Mouse (Mus musculus) forebrain, embryonic 15.5 days (tissue): ENCODE measurements around the gene Zfp64. TPM values are rescaled to one million over a fixed set of nuclear protein-coding genes. Genes with fewer than 3 reads are reported as not detected.

Source experiments
- ATAC-seq: fragments of 200-750 bp; cut with Nextera tagmentation; replicated peaks from 2 replicates; pipeline ENCODE4 v1.8.0; 2017; ENCODE audit warnings: mild to moderate bottlenecking, moderate TSS enrichment, moderate library complexity
- H3K27ac ChIP-seq: fragments of 300-500 bp; sonication (generic); replicated peaks from 2 replicates; pipeline ENCODE4 v1.5.1; 2015; ENCODE audit warnings: mild to moderate bottlenecking, inconsistent platforms
- H3K27me3 ChIP-seq: fragments of 300-500 bp; sonication (generic); 2 replicates; pipeline ENCODE4 v1.6.1; 2015; ENCODE audit warnings: inconsistent platforms
- H3K36me3 ChIP-seq: fragments of 300-500 bp; sonication (generic); 2 replicates; pipeline ENCODE4 v1.6.1; 2015; ENCODE audit warnings: mild to moderate bottlenecking, inconsistent platforms
- H3K4me1 ChIP-seq: fragments of 300-500 bp; sonication (generic); 2 replicates; pipeline ENCODE4 v1.6.1; 2015; ENCODE audit warnings: inconsistent platforms
- H3K4me2 ChIP-seq: fragments of 300-500 bp; sonication (generic); replicated peaks from 2 replicates; pipeline ENCODE4 v1.6.1; 2015; ENCODE audit warnings: mild to moderate bottlenecking, inconsistent platforms
- H3K4me3 ChIP-seq: fragments of 300-500 bp; sonication (generic); 2 replicates; pipeline ENCODE4 v1.5.1; 2015; ENCODE audit warnings: mild to moderate bottlenecking, inconsistent platforms
- H3K9ac ChIP-seq: fragments of 300-500 bp; sonication (generic); replicated peaks from 2 replicates; pipeline ENCODE4 v1.6.1; 2015; ENCODE audit warnings: mild to moderate bottlenecking, inconsistent platforms
- H3K9me3 ChIP-seq: fragments of 300-500 bp; sonication (generic); 2 replicates; pipeline ENCODE4 v1.6.1; 2016; ENCODE audit warnings: inconsistent platforms
- WGBS: fragments of 180-500 bp; shearing (Covaris S2); methylation state at CpG from one replicate; pipeline ENCODE4 v1.1.7; 2015; ENCODE audit warnings: mixed read lengths; 5-methylcytosine and 5-hydroxymethylcytosine counted together
- polyA plus RNA-seq: library from polyadenylated mRNA; unstranded; fragments of >200 nt; fragmentation: Nextera tagmentation; extraction: Ambion mirVana; gene quantifications from 2 replicates; pipeline ENCODE4 v1.2.1, GENCODE M21; 2015

Gene Zfp64
- polyA plus RNA-seq: 30.5 and 31.6 TPM in 2 replicates

- H3K9ac ChIP-seq: peak within 1 kb of the TSS; percentile 70
- peaks cover 7% of the 10 kb centered on the region; the same call in 1 of the 2 replicates for H3K36me3 ChIP-seq
- H3K27me3 ChIP-seq: no peaks in the 10 kb centered on the region
- under 1% methylated on average over 52 of the region's 52 CpGs for WGBS
- peak within 1 kb of the TSS; percentile 87 for H3K27ac ChIP-seq
- H3K4me3 ChIP-seq: peak within 1 kb of the TSS; percentile 62
- no peaks in the 10 kb centered on the region for H3K9me3 ChIP-seq
- H3K4me2 ChIP-seq: peak within 1 kb of the TSS; percentile 74
- peak; percentile 90 for ATAC-seq
- peaks cover 18% of the 10 kb centered on the region for H3K4me1 ChIP-seq
These were observed at the start of gene Zfp64 for GRCm38 (mm10) chr2:168954835-168955716. Gene Zfp64 (minus strand): TSS chr2:168955587.

DNA sequence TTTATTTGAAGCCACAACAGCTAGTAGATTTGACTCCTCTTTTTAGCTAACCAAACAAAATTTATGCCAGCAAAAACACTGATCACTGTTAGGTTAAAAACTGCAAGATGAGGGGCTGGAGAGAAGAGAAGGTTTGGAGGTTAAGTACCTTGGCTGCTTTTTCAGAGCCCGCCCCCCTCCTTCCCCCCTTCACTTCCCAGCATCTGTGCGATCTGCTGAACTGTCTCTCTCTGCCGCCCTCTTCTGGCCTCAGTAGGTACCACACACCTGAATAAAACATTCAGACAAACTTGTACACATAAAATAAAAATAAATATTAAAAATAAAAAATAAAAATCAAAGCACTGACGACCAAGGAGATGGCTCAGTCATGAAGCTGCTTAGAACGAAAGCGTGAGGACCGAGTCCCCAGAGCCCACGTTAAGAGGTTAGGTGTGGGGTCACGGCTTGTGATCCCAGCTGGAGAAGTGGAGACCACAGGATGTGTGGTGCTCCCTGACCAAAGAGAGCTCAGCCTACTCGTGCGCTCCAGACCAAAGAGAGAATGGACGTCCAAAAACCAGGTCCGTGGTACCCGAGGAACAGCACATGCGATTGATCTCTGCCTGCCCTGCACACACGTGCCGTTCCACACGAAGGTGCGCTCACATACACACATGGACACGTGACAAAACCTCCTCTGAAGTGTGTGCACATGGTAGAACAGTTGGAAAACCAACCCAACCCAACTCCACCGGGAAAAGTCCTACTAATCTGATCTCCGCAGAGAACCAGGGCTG, 37.4 kb upstream of the Zfp64 start:
- H3K9ac ChIP-seq: no peak overlapping the region
- no peaks in the 10 kb centered on the region for H3K9me3 ChIP-seq
- no peak overlapping the region for H3K4me3 ChIP-seq
- H3K4me2 ChIP-seq: no peak overlapping the region
- WGBS: 75% methylated on average over 22 of the region's 22 CpGs
- H3K36me3 ChIP-seq: no peaks in the 10 kb centered on the region
- peaks cover 10% of the 10 kb centered on the region for H3K4me1 ChIP-seq
- ATAC-seq: no peak
- no peaks in the 10 kb centered on the region for H3K27me3 ChIP-seq
- H3K27ac ChIP-seq: no peak overlapping the region

DNA sequence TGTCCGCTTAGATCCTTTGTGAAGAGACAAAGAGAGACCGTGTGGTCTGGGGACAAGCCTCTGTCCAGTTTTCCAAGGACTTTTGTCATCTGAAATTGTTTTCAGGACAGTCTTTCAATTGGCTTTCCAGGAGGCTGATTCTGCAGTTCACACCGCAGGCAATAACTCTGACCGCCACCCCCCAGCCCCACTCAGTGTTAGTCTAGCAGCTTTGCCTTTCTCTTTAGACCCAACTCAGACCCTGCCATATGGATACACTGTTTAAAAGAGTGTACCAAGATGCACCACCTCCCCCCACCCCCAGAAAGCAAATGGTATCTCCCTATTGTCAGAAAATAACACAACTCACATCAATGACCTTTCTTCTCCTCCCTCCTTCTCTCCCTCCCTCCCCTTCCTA, 35.6 kb upstream of the Zfp64 start:
- H3K4me3 ChIP-seq: no peak overlapping the region
- H3K4me2 ChIP-seq: no peak overlapping the region
- H3K9me3 ChIP-seq: no peaks in the 10 kb centered on the region
- WGBS: 40% methylated on average over 4 of the region's 4 CpGs
- peaks cover 10% of the 10 kb centered on the region for H3K4me1 ChIP-seq
- H3K27me3 ChIP-seq: no peaks in the 10 kb centered on the region
- H3K9ac ChIP-seq: no peak overlapping the region
- peak; percentile 61; the same call in 1 of the 2 replicates for ATAC-seq
- H3K27ac ChIP-seq: no peak overlapping the region
- H3K36me3 ChIP-seq: no peaks in the 10 kb centered on the region

DNA sequence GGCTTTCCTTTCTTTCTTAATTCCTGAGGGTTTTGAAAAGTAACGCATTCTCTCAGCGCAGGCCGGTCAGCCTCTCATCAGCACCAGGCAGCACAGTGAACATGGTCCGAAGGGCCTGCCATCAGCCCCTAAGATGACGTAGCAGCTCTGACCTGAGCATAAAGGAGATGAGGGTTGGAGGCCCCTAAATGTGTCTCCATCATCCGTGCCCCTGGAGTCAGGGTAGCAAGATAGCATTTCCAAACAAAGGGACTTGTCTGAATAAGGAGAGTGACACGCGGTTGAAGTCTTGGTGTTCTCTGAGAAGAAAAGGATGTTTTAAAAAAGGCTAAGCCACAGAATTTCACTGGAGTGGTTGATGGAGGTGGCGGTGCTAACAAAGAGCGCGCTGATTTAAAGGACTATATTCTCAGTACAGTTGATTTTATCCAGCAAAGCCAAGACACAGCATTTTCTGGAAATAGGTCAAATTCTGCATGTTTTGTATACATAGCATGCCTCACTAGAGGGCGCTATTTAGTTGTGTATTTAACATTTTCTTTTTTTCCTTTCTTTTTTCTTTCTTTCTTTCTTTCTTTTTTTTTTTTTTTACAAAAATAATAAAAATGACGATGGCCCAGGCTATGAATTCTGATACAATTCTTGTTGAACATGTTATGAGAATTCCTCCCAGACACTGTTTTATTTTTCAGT, 34.8 kb upstream of the Zfp64 start:
- Histone ChIP-seq H3K4me1 (peaks cover 10% of the 10 kb centered on the region), H3K4me3 (no peak overlapping the region), H3K36me3 (no peaks in the 10 kb centered on the region), H3K4me2 (no peak overlapping the region), H3K27me3 (no peaks in the 10 kb centered on the region), H3K9me3 (no peaks in the 10 kb centered on the region), H3K27ac (no peak overlapping the region; the same call in 1 of the 2 replicates), H3K9ac (no peak overlapping the region)
- WGBS: 53% methylated on average over 13 of the region's 13 CpGs
- ATAC-seq: no peak

- Histone ChIP-seq H3K4me1 (peaks cover 10% of the 10 kb centered on the region), H3K27ac (no peak overlapping the region), H3K4me3 (no peak overlapping the region), H3K9me3 (no peaks in the 10 kb centered on the region), H3K9ac (no peak overlapping the region), H3K27me3 (no peaks in the 10 kb centered on the region), H3K4me2 (no peak overlapping the region), H3K36me3 (no peaks in the 10 kb centered on the region)
- 90% methylated on average over 1 of the region's 1 CpGs for WGBS
- no peak for ATAC-seq
These were observed 32.7 kb upstream of the Zfp64 start for GRCm38 (mm10) chr2:168988056-168988455.

DNA sequence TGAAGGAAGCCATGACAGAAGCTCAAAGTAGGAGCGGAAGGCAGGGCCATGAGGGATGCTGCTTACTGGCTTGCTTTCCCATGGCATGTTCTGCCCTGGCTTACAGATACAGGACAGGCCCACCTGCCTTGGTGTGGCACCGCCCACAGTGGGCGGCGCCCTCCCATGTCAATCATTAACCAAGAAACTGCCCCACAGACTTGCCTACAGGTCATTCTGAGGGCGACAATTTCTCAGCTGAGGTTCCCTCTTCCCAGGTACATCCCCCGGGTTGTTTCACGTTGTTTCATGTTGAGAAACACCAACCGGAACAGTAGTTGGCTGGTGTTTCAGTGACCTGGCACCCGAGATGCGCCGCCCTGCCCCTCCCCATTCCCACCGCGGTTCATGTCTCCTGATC, 32.0 kb upstream of the Zfp64 start:
- Histone ChIP-seq H3K9ac (no peak overlapping the region), H3K4me3 (no peak overlapping the region), H3K4me1 (peaks cover 10% of the 10 kb centered on the region), H3K27me3 (no peaks in the 10 kb centered on the region), H3K27ac (no peak overlapping the region), H3K4me2 (no peak overlapping the region), H3K36me3 (no peaks in the 10 kb centered on the region), H3K9me3 (no peaks in the 10 kb centered on the region)
- ATAC-seq: no peak
- 86% methylated on average over 13 of the region's 13 CpGs for WGBS

- Histone ChIP-seq H3K9ac (no peak overlapping the region), H3K27me3 (no peaks in the 10 kb centered on the region), H3K27ac (no peak overlapping the region), H3K4me3 (no peak overlapping the region), H3K4me1 (no peaks in the 10 kb centered on the region), H3K9me3 (no peaks in the 10 kb centered on the region), H3K36me3 (no peaks in the 10 kb centered on the region), H3K4me2 (no peak overlapping the region)
- ATAC-seq: no peak
- 75% methylated on average over 7 of the region's 7 CpGs for WGBS
These were observed 26.6 kb upstream of the Zfp64 start for GRCm38 (mm10) chr2:168981951-168982350.

DNA sequence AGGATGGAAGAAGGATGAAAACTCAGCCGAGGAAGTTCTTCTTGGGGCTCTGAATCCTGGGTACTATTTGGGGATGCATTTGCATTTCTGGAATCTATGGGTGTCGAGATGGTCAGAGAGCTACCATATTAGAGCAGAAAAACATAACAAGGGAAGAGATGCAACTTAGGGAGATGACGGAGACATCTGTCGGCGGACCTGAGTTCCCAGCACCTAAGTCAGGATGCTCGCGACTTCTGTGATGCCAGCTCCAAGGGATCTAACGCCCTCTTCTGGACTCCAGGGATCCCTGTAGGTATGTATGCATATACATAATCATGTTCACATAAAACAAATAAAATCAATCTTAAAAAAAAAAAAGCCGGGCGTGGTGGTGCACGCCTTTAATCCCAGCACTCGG, 26.1 kb upstream of the Zfp64 start:
- H3K4me3 ChIP-seq: no peak overlapping the region
- 83% methylated on average over 12 of the region's 12 CpGs for WGBS
- no peak for ATAC-seq
- no peak overlapping the region for H3K9ac ChIP-seq
- no peaks in the 10 kb centered on the region for H3K27me3 ChIP-seq
- H3K9me3 ChIP-seq: no peaks in the 10 kb centered on the region
- H3K36me3 ChIP-seq: no peaks in the 10 kb centered on the region
- H3K4me1 ChIP-seq: no peaks in the 10 kb centered on the region
- H3K27ac ChIP-seq: no peak overlapping the region
- no peak overlapping the region for H3K4me2 ChIP-seq

GRCm38 (mm10) chr2:168980859-168981258, 25.5 kb upstream of the Zfp64 start:
- Histone ChIP-seq H3K9me3 (no peaks in the 10 kb centered on the region), H3K4me1 (no peaks in the 10 kb centered on the region), H3K36me3 (no peaks in the 10 kb centered on the region), H3K4me2 (no peak overlapping the region), H3K27me3 (no peaks in the 10 kb centered on the region), H3K4me3 (no peak overlapping the region), H3K27ac (no peak overlapping the region), H3K9ac (no peak overlapping the region)
- peak; percentile 85 for ATAC-seq
- WGBS: 52% methylated on average over 6 of the region's 6 CpGs

DNA sequence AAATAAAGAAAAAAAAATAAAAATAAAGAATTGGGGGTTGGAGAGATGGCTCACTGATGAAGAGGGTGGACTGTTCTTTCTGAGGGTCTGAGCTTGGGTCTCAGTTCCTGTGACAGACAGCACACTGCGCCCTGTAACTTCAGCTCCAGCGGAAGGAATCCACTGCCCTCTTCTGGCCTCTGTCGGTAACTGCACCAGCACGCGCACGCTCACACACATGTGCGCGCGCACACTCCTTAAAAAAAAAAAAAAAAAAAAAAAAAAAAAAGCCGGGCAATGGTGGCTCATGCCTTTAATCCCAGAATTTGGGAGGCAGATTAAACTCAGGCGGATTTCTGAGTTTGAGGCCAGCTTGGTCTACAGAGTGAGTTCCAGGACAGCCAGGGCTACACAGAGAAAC, 24.4 kb upstream of the Zfp64 start:
- ATAC-seq: no peak

GRCm38 (mm10) chr2:168978031-168978430, 22.6 kb upstream of the Zfp64 start:
- no peak overlapping the region for H3K4me3 ChIP-seq
- no peak overlapping the region for H3K27ac ChIP-seq
- H3K4me1 ChIP-seq: no peaks in the 10 kb centered on the region
- no peaks in the 10 kb centered on the region for H3K9me3 ChIP-seq
- H3K9ac ChIP-seq: no peak overlapping the region
- no peaks in the 10 kb centered on the region for H3K36me3 ChIP-seq
- ATAC-seq: no peak
- no peaks in the 10 kb centered on the region for H3K27me3 ChIP-seq
- 53% methylated on average over 9 of the region's 9 CpGs for WGBS
- H3K4me2 ChIP-seq: no peak overlapping the region

More for the DNA sequence above, 24.4 kb upstream of the Zfp64 start:
- H3K27ac ChIP-seq: no peak overlapping the region
- no peaks in the 10 kb centered on the region for H3K9me3 ChIP-seq
- no peak overlapping the region for H3K4me2 ChIP-seq
- 45% methylated on average over 11 of the region's 11 CpGs for WGBS
- H3K27me3 ChIP-seq: no peaks in the 10 kb centered on the region
- no peak overlapping the region for H3K9ac ChIP-seq
- no peak overlapping the region for H3K4me3 ChIP-seq
- H3K4me1 ChIP-seq: no peaks in the 10 kb centered on the region
- H3K36me3 ChIP-seq: no peaks in the 10 kb centered on the region

DNA sequence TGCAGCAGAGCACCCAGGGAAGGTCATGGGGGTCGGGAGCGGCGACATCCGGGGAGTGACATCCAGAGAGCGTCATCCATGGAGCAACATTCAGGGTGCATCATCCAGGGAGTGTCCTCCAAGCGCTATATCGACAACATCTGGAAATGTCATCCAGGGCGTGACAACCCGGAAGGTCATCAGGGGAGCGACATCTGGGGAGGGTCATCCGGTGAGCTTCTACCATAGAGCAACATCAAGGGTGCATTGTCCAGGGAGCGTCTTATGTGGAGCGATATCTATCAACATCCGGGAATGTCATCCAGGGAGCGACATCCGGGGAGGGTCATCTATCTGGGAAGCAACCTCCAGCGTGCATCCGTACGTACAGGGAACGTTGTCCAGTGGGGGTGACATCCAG, 14.7 kb upstream of the Zfp64 start:
- H3K4me2 ChIP-seq: no peak overlapping the region
- no peak overlapping the region for H3K9ac ChIP-seq
- H3K36me3 ChIP-seq: no peaks in the 10 kb centered on the region
- 97% methylated on average over 20 of the region's 20 CpGs for WGBS
- peaks cover 14% of the 10 kb centered on the region for H3K9me3 ChIP-seq
- no peaks in the 10 kb centered on the region for H3K27me3 ChIP-seq
- no peaks in the 10 kb centered on the region for H3K4me1 ChIP-seq
- H3K27ac ChIP-seq: no peak overlapping the region
- no peak overlapping the region for H3K4me3 ChIP-seq
- ATAC-seq: no peak
